ENCODE assay signal across 29 mouse cellular contexts in genomic region chr5:25157136-25157535, GRCm38 (mm10). TPM values are rescaled to one million over a fixed set of nuclear protein-coding genes. Genes with fewer than 3 reads are reported as not detected.
A peak's percentile ranks its signal among the peaks of the same experiment; 100 is the strongest.
DNase-seq lines count a peak whose midpoint lies in the region; ATAC-seq and TF ChIP-seq lines count a peak whose summit lies in the region.
"Had no signal": no experiment of that assay in that cellular context is flagged by ENCODE, and none has a peak within 500 bp of the region (broad histone marks: within the 10 kb centered on the region; RNA-seq: fewer than 3 reads in every experiment).

No protein-coding gene starts in this region.

- no peaks in the 10 kb centered on the region for H3K9me3 ChIP-seq in intestine, embryonic 14.5 days (ENCODE audit: control insufficient read depth, low read length)
- no peaks in the 10 kb centered on the region for H3K9me3 ChIP-seq in intestine, embryonic 16.5 days (ENCODE audit: control insufficient read depth, low read length)
- no peaks in the 10 kb centered on the region for H3K9me3 ChIP-seq in ES-E14 (ENCODE audit: control insufficient read depth, insufficient read depth, low read depth, low read length)
- H3K9me3 ChIP-seq in midbrain, embryonic 15.5 days = no peaks in the 10 kb centered on the region
- H3K9me3 ChIP-seq: embryonic facial prominence, embryonic 15.5 days; forebrain, embryonic 10.5 days; forebrain, embryonic 12.5 days had no signal

- no peaks in the 10 kb centered on the region for H3K36me3 ChIP-seq in intestine, embryonic 14.5 days (ENCODE audit: control insufficient read depth, insufficient read depth, low read length)
- no peaks in the 10 kb centered on the region for H3K36me3 ChIP-seq in intestine, embryonic 16.5 days (ENCODE audit: control insufficient read depth, insufficient read depth, low read length)
- H3K36me3 ChIP-seq in ES-E14 (ENCODE audit: control insufficient read depth, insufficient read depth, low read length, poor library complexity, severe bottlenecking) = no peaks in the 10 kb centered on the region
- no peaks in the 10 kb centered on the region for H3K36me3 ChIP-seq in midbrain, embryonic 15.5 days (replicated peaks)
- H3K36me3 ChIP-seq: embryonic facial prominence, embryonic 13.5 days; embryonic facial prominence, embryonic 15.5 days; forebrain, embryonic 10.5 days; forebrain, embryonic 12.5 days had no signal

- no peak overlapping the region for H3K4me2 ChIP-seq in intestine, embryonic 14.5 days (ENCODE audit: low read length)
- no peak overlapping the region for H3K4me2 ChIP-seq in intestine, embryonic 16.5 days (ENCODE audit: low read depth, low read length)
- no peak overlapping the region for H3K4me2 ChIP-seq in midbrain, embryonic 15.5 days
- H3K4me2 ChIP-seq: embryonic facial prominence, embryonic 13.5 days; embryonic facial prominence, embryonic 15.5 days; forebrain, embryonic 12.5 days had no signal

- no peak overlapping the region for H3K9ac ChIP-seq in intestine, embryonic 14.5 days (ENCODE audit: low read length)
- H3K9ac ChIP-seq in intestine, embryonic 16.5 days (ENCODE audit: low read depth, low read length) = no peak overlapping the region
- no peak overlapping the region for H3K9ac ChIP-seq in ES-E14 (ENCODE audit: insufficient read depth, low read depth, low read length, poor library complexity, severe bottlenecking)
- H3K9ac ChIP-seq in midbrain, embryonic 15.5 days = no peak overlapping the region
- H3K9ac ChIP-seq: embryonic facial prominence, embryonic 13.5 days; embryonic facial prominence, embryonic 15.5 days; forebrain, embryonic 12.5 days had no signal

- peak; percentile 16 for DNase-seq in intestine, embryonic 14.5 days (ENCODE audit: low spot score)
- DNase-seq in ES-E14 (ENCODE audit: low read depth, low spot score) (no peak), ZHBTc4 (ENCODE audit: low read depth, low spot score) (peak; percentile 22)
- DNase-seq: adrenal gland, adult 2 months; adrenal gland, postnatal 10 days; adrenal gland, postnatal 25 days; cerebellum, adult 11 months; cerebellum, adult 18-20 months; cerebellum, adult 8-10 months; cerebellum, adult 9-11 months; cerebellum, postnatal 14 days; cerebellum, postnatal 36 days; embryo, embryonic 11 days had no signal

- no peaks in the 10 kb centered on the region for H3K27me3 ChIP-seq in intestine, embryonic 14.5 days (replicated peaks; ENCODE audit: control insufficient read depth, insufficient read depth, low read length)
- H3K27me3 ChIP-seq in intestine, embryonic 16.5 days (replicated peaks; ENCODE audit: control insufficient read depth, insufficient read depth, low read length) = no peaks in the 10 kb centered on the region
- no peaks in the 10 kb centered on the region for H3K27me3 ChIP-seq in midbrain, embryonic 15.5 days (replicated peaks)
- H3K27me3 ChIP-seq: embryonic facial prominence, embryonic 13.5 days; embryonic facial prominence, embryonic 15.5 days; forebrain, embryonic 12.5 days had no signal

- no peak overlapping the region for H3K4me3 ChIP-seq in intestine, embryonic 14.5 days (ENCODE audit: low read depth, low read length)
- no peak overlapping the region for H3K4me3 ChIP-seq in intestine, embryonic 16.5 days (ENCODE audit: low read length)
- no peak overlapping the region; a peak in 1 of 4 replicates for H3K4me3 ChIP-seq in ES-E14 (ENCODE audit: insufficient read depth in 1 of 2, low read depth in 1 of 2, low read length in 2 of 2, poor library complexity in 1 of 2, severe bottlenecking in 1 of 2)
- no peak overlapping the region for H3K4me3 ChIP-seq in midbrain, embryonic 15.5 days
- H3K4me3 ChIP-seq: embryonic facial prominence, embryonic 13.5 days; embryonic facial prominence, embryonic 15.5 days; erythroblast, embryonic 14.5 days; forebrain, embryonic 10.5 days; forebrain, embryonic 12.5 days had no signal

- in situ Hi-C loops in ES-E14 (cut with MboI; ENCODE audit: low sequenced_read_pairs in 2 of 2, unreplicated experiment in 2 of 2) = no loop called here

- no peaks in the 10 kb centered on the region for H3K4me1 ChIP-seq in intestine, embryonic 14.5 days (replicated peaks; ENCODE audit: control insufficient read depth, insufficient read depth, low read length)
- no peaks in the 10 kb centered on the region for H3K4me1 ChIP-seq in intestine, embryonic 16.5 days (ENCODE audit: control insufficient read depth, insufficient read depth, low read length)
- H3K4me1 ChIP-seq in ES-E14 (ENCODE audit: control insufficient read depth in 2 of 2, insufficient read depth in 2 of 2, low read length in 2 of 2, poor library complexity in 1 of 2) = peaks cover 10 to 22% of the 10 kb centered on the region in 2 experiments
- H3K4me1 ChIP-seq in midbrain, embryonic 15.5 days = no peaks in the 10 kb centered on the region
- H3K4me1 ChIP-seq: embryonic facial prominence, embryonic 13.5 days; embryonic facial prominence, embryonic 15.5 days had no signal

- no peak for ATAC-seq in intestine, embryonic 14.5 days (replicated peaks; ENCODE audit: low FRiP score, low TSS enrichment, low read depth)
- ATAC-seq in intestine, embryonic 16.5 days = no peak
- ATAC-seq in frontal cortex, adult (ENCODE audit: low TSS enrichment) = no peak
- ATAC-seq in midbrain, embryonic 15.5 days (replicated peaks) = no peak
- ATAC-seq: forebrain, embryonic 14.5 days; forebrain, embryonic 16.5 days had no signal

- 39% methylated on average over 4 of the region's 4 CpGs for WGBS in intestine, embryonic 14.5 days
- 45% methylated on average over 4 of the region's 4 CpGs for WGBS in intestine, embryonic 16.5 days
- 52% methylated on average over 4 of the region's 4 CpGs for WGBS in midbrain, embryonic 15.5 days

- H3K27ac ChIP-seq in intestine, embryonic 14.5 days (ENCODE audit: low read depth) = no peak overlapping the region
- H3K27ac ChIP-seq in intestine, embryonic 16.5 days (ENCODE audit: low read length) = no peak overlapping the region
- H3K27ac ChIP-seq in ES-E14 (ENCODE audit: insufficient read depth, low read depth, low read length, poor library complexity, severe bottlenecking) = 0 out of 2 replicates have a peak overlapping the region, but pooled peaks have one; percentile 26
- H3K27ac ChIP-seq in midbrain, embryonic 15.5 days = no peak overlapping the region
- H3K27ac ChIP-seq: embryonic facial prominence, embryonic 13.5 days; embryonic facial prominence, embryonic 15.5 days; forebrain, embryonic 10.5 days; forebrain, embryonic 12.5 days had no signal

TF ChIP-seq in ES-E14, 5 proteins besides CTCF, POLR2A, EP300 and RAD21:
- TF ChIP-seq CHD2 (IDR thresholded peaks at IDR 0.05; ENCODE audit: low read depth, low read length) = no peak
- TF ChIP-seq ZC3H11A (IDR thresholded peaks at IDR 0.05; ENCODE audit: borderline replicate concordance, low read depth, low read length) = no peak
- TF ChIP-seq MAFK (IDR thresholded peaks at IDR 0.05; ENCODE audit: insufficient read depth, low read depth, low read length) = no peak
- TF ChIP-seq ZNF384 (IDR thresholded peaks at IDR 0.05; ENCODE audit: low read depth, low read length) = no peak
- no peak for TF ChIP-seq HCFC1 (IDR thresholded peaks at IDR 0.05; ENCODE audit: borderline replicate concordance, insufficient read depth, low read length)

RNA-seq across cellular contexts. Expression of gene Galntl5, which starts 24.1 kb away (rescaled TPM):
- polyA plus RNA-seq in intestine, embryonic 14.5 days (2014; fragmentation: Nextera tagmentation; extraction: Ambion mirVana) = not detected in 2 replicates
- polyA plus RNA-seq in intestine, embryonic 16.5 days (2015; fragmentation: Nextera tagmentation; extraction: Ambion mirVana) = not detected in 2 replicates
- total RNA-seq in ES-E14 (2012; rRNA removed) = not detected in 2 replicates
- polyA plus RNA-seq in midbrain, embryonic 15.5 days (2015; fragmentation: Nextera tagmentation; extraction: Ambion mirVana) = not detected in 2 replicates
- total RNA-seq: adrenal gland, adult 2 months; adrenal gland, postnatal 10 days; adrenal gland, postnatal 25 days; adrenal gland, postnatal 4 days; common myeloid progenitor, adult 5-6 weeks; MEL had no signal
- polyA plus RNA-seq: adrenal gland, adult 2 months; brain, embryonic 14.5 days; C2C12; embryonic facial prominence, embryonic 11.5 days; embryonic facial prominence, embryonic 13.5 days; embryonic facial prominence, embryonic 15.5 days; erythroblast, embryonic 14.5 days; forebrain, embryonic 10.5 days; forebrain, embryonic 12.5 days; forebrain, embryonic 14.5 days; forebrain, embryonic 16.5 days had no signal

RNA-seq across cellular contexts. Expression of gene Prkag2, which starts 56.7 kb away (rescaled TPM):
- polyA plus RNA-seq in intestine, embryonic 14.5 days (2014; fragmentation: Nextera tagmentation; extraction: Ambion mirVana) = 52.1 and 54.0 TPM in 2 replicates
- 53.0 and 54.1 TPM in 2 replicates for polyA plus RNA-seq in intestine, embryonic 16.5 days (2015; fragmentation: Nextera tagmentation; extraction: Ambion mirVana)
- total RNA-seq in ES-E14 (2012; rRNA removed) = 8.7 and 10.5 TPM in 2 replicates
- polyA plus RNA-seq in midbrain, embryonic 15.5 days (2015; fragmentation: Nextera tagmentation; extraction: Ambion mirVana) = 93.7 and 102 TPM in 2 replicates
